Mouse (Mus musculus): ENCODE results near the gene Zfp420. TPM values are rescaled to one million over a fixed set of nuclear protein-coding genes. Genes with fewer than 3 reads are reported as not detected.

The Zfp420 gene
- polyA plus RNA-seq, 2 experiments = 0.66 to 0.92 TPM

DNA sequence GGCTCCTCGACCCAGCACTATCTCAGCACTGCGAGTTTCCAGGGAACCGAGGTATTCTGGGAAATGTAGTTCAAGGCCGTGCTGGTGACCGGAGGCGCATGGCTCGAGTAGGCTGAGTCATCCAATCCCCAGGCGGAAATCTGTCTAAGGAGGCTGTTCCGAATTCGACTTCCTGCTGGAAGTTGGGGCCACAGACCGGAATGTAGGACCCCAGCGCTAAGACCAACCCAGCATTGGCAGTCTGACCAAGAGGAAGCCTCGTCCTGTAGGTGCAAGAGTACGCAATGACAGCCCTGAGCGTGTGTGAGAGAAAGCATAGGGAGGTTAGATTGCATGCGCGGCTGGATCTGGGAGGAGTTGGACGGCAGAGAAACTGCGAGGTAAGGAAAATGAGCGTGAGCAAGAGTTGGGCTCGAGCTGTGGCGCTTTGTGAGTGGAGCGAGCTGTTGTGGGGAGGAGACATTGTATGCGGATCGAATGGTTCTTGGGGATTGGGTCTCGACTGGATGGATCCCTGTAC, 43.8 kb upstream of the Zfp420 start, which contains the start of gene Zfp790:
Gene Zfp790, plus strand, starts transcription at position 205 of the 520 bp plus-strand sequence.
- peak; percentile 88 to 92 (median 89) for DNase-seq (ENCODE audit: low read depth in 3 of 3, low spot score in 3 of 3)
- peaks cover 19 to 34% of the 10 kb centered on the region in 2 experiments for H3K4me1 ChIP-seq (replicated peaks; ENCODE audit: control insufficient read depth in 2 of 2, insufficient read depth in 2 of 2, low read length in 1 of 2)
- H3K27me3 ChIP-seq (ENCODE audit: control insufficient read depth, insufficient read depth, low read length) = no peaks in the 10 kb centered on the region
- WGBS (ENCODE audit: insufficient replicate concordance) = under 1% methylated on average over 26 of the region's 26 CpGs
- peak within 1 kb of the TSS; percentile 72 to 93 for H3K4me3 ChIP-seq (ENCODE audit: insufficient read depth in 1 of 2, low read depth in 2 of 2, low read length in 2 of 2)
- H3K9ac ChIP-seq (replicated peaks) = peak within 1 kb of the TSS; percentile 84
- no peaks in the 10 kb centered on the region for H3K36me3 ChIP-seq (replicated peaks; ENCODE audit: control insufficient read depth, insufficient read depth, low read depth)
- ATAC-seq (ENCODE audit: insufficient read depth) = peak; percentile 94
- H3K9me3 ChIP-seq (ENCODE audit: control insufficient read depth, low read length) = no peaks in the 10 kb centered on the region
- TF ChIP-seq EP300 (IDR thresholded peaks at IDR 0.05; ENCODE audit: low read depth) (no peak), CTCF (IDR thresholded peaks at IDR 0.05; ENCODE audit: low read depth) (no peak)
- H3K27ac ChIP-seq = peak within 1 kb of the TSS; percentile 68
- H3K4me2 ChIP-seq (ENCODE audit: low read depth) = peak within 1 kb of the TSS; percentile 83

DNA sequence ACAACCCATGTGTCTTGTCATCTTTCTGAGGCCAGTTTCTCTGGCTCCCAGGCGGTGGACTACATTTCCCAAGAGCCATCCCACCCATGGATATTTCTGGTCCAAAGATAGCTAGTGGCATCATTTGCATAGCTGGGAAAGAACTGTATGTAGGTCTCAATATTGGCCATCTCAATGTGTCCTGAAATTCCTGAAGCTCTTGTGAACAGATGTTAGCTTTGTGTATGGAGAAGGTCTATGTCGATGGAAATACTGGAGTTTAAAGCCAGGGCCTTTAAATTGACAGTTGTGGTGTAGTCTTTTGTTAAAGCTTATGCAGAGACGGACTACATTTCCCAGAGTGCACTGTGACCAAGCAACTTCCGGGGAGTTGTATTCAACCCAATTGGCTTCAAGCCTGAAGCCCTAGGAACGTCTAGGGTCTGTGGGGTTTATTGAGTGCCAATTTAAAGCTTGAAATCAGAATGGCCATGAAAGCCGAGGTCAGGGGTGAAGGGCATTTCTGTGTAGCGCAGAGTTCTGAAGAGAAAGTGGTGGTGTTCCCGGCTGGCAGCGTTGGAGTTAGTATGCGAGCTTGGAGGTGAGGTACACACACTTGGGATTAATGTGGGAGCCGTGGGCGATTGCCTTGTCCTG, 41.0 kb upstream of the Zfp420 start:
- peak; percentile 57; the same call in 1 of the 2 replicates for ATAC-seq (ENCODE audit: insufficient read depth)
- no peaks in the 10 kb centered on the region for H3K36me3 ChIP-seq (replicated peaks; ENCODE audit: control insufficient read depth, insufficient read depth, low read depth)
- H3K4me1 ChIP-seq (replicated peaks; ENCODE audit: control insufficient read depth in 2 of 2, insufficient read depth in 2 of 2, low read length in 1 of 2) = peaks cover 16 to 30% of the 10 kb centered on the region in 2 experiments
- no peak for TF ChIP-seq CTCF (IDR thresholded peaks at IDR 0.05; ENCODE audit: low read depth)
- TF ChIP-seq EP300 (IDR thresholded peaks at IDR 0.05; ENCODE audit: low read depth) = no peak
- H3K4me3 ChIP-seq (ENCODE audit: insufficient read depth in 1 of 2, low read depth in 2 of 2, low read length in 2 of 2) = peak overlapping the region; percentile 59 to 98
- H3K27ac ChIP-seq = peak overlapping the region; percentile 63
- H3K27me3 ChIP-seq (ENCODE audit: control insufficient read depth, insufficient read depth, low read length) = no peaks in the 10 kb centered on the region
- no peaks in the 10 kb centered on the region for H3K9me3 ChIP-seq (ENCODE audit: control insufficient read depth, low read length)
- DNase-seq (ENCODE audit: low read depth in 3 of 3, low spot score in 3 of 3) = peak; percentile 66 to 76 (median 67)
- WGBS (ENCODE audit: insufficient replicate concordance) = 2% methylated on average over 12 of the region's 12 CpGs
- H3K9ac ChIP-seq (replicated peaks) = peak overlapping the region; percentile 72
- H3K4me2 ChIP-seq (ENCODE audit: low read depth) = peak overlapping the region; percentile 80

DNA sequence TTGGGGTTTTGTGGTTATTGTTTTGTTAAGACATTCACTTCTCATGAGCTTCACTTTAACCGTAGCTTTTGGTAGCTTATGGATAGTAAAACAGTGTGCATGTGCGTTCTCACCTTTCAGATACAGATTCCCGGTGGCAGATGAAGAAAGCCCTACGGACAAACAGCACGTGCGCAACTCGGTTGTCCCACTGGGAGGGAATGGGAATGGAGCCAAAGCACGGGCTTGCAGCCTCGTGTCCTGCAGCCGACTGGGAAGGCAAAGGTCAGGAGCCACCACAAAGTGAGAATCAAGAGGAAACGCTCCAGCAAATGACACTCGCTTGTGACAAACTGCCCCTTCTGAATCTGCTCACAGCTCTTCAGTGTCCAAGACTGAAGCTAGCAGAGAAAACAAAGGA, 31.8 kb upstream of the Zfp420 start:
- Histone ChIP-seq H3K4me1 (replicated peaks; ENCODE audit: control insufficient read depth in 2 of 2, insufficient read depth in 2 of 2, low read length in 1 of 2) (no peaks in the 10 kb centered on the region), H3K27ac (no peak overlapping the region), H3K9me3 (ENCODE audit: control insufficient read depth, low read length) (no peaks in the 10 kb centered on the region; the same call in 1 of the 2 replicates), H3K9ac (replicated peaks) (no peak overlapping the region), H3K36me3 (replicated peaks; ENCODE audit: control insufficient read depth, insufficient read depth, low read depth) (peaks cover 37% of the 10 kb centered on the region), H3K4me2 (ENCODE audit: low read depth) (no peak overlapping the region), H3K27me3 (ENCODE audit: control insufficient read depth, insufficient read depth, low read length) (no peaks in the 10 kb centered on the region), H3K4me3 (ENCODE audit: insufficient read depth in 1 of 2, low read depth in 2 of 2, low read length in 2 of 2) (no peak overlapping the region)
- 85% methylated on average over 12 of the region's 12 CpGs for WGBS (ENCODE audit: insufficient replicate concordance)
- TF ChIP-seq CTCF (IDR thresholded peaks at IDR 0.05; ENCODE audit: low read depth) = no peak
- no peak for TF ChIP-seq EP300 (IDR thresholded peaks at IDR 0.05; ENCODE audit: low read depth)
- DNase-seq (ENCODE audit: low read depth in 3 of 3, low spot score in 3 of 3) = no peak
- ATAC-seq (ENCODE audit: insufficient read depth) = no peak

DNA sequence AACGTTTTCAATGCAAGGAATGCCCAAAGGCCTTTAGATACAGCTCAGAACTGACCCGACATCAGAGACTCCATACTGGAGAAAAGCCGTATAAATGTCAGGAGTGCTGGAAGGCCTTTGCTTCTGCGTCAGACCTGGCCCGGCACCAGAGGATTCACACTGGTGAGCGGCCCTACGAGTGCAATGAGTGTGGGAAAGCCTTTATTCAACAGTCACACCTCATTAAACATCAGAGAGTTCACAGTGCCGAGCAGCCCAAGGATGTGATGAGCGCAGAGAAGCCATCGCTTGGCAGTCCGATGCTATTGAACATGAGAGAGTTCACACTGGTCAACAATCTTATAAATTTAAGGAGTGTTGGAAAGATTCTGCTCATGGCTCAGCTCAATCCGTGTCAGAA, 30.0 kb upstream of the Zfp420 start:
- no peaks in the 10 kb centered on the region for H3K4me1 ChIP-seq (replicated peaks; ENCODE audit: control insufficient read depth in 2 of 2, insufficient read depth in 2 of 2, low read length in 1 of 2)
- no peak overlapping the region for H3K4me3 ChIP-seq (ENCODE audit: insufficient read depth in 1 of 2, low read depth in 2 of 2, low read length in 2 of 2)
- peaks cover 37% of the 10 kb centered on the region for H3K36me3 ChIP-seq (replicated peaks; ENCODE audit: control insufficient read depth, insufficient read depth, low read depth)
- 86% methylated on average over 12 of the region's 12 CpGs for WGBS (ENCODE audit: insufficient replicate concordance)
- no peaks in the 10 kb centered on the region for H3K27me3 ChIP-seq (ENCODE audit: control insufficient read depth, insufficient read depth, low read length)
- ATAC-seq (ENCODE audit: insufficient read depth) (no peak), DNase-seq (ENCODE audit: low read depth in 3 of 3, low spot score in 3 of 3) (no peak)
- no peak overlapping the region for H3K27ac ChIP-seq
- H3K9ac ChIP-seq (replicated peaks) = no peak overlapping the region
- TF ChIP-seq EP300 (IDR thresholded peaks at IDR 0.05; ENCODE audit: low read depth) = no peak
- H3K9me3 ChIP-seq (ENCODE audit: control insufficient read depth, low read length) = no peaks in the 10 kb centered on the region; the same call in 1 of the 2 replicates
- H3K4me2 ChIP-seq (ENCODE audit: low read depth) = no peak overlapping the region

DNA sequence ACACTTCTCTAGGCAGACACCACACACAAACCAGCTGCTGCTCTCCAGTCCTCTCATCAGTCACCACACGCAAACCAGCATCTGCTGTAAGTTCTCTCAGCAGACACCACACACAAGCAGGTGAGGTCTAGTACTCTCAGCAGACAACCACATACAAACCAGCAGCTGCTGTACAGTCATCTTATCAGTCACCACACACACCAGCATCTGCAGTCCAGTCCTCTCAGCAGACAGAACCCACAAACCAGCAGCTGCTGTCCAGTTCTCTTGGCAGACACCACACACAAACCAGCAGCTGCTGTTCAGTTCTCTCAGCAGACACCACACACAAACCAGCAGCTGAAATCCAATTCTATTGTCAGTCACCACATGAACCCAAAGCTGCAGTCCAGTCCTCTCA, 23.0 kb upstream of the Zfp420 start:
- no peaks in the 10 kb centered on the region for H3K4me1 ChIP-seq (replicated peaks; ENCODE audit: control insufficient read depth in 2 of 2, insufficient read depth in 2 of 2, low read length in 1 of 2)

More for the DNA sequence above, 23.0 kb upstream of the Zfp420 start:
- H3K9me3 ChIP-seq (ENCODE audit: control insufficient read depth, low read length) = no peaks in the 10 kb centered on the region
- H3K9ac ChIP-seq (replicated peaks) = no peak overlapping the region
- H3K4me3 ChIP-seq (ENCODE audit: insufficient read depth in 1 of 2, low read depth in 2 of 2, low read length in 2 of 2) = no peak overlapping the region
- no peak overlapping the region for H3K27ac ChIP-seq
- DNase-seq (ENCODE audit: low read depth in 3 of 3, low spot score in 3 of 3) (no peak), ATAC-seq (ENCODE audit: insufficient read depth) (no peak)
- no peaks in the 10 kb centered on the region for H3K36me3 ChIP-seq (replicated peaks; ENCODE audit: control insufficient read depth, insufficient read depth, low read depth)
- WGBS (ENCODE audit: insufficient replicate concordance) = 72% methylated on average over 1 of the region's 1 CpGs
- no peak overlapping the region for H3K4me2 ChIP-seq (ENCODE audit: low read depth)
- no peaks in the 10 kb centered on the region for H3K27me3 ChIP-seq (ENCODE audit: control insufficient read depth, insufficient read depth, low read length)
- TF ChIP-seq CTCF (IDR thresholded peaks at IDR 0.05; ENCODE audit: low read depth) (no peak), EP300 (IDR thresholded peaks at IDR 0.05; ENCODE audit: low read depth) (no peak)
